Mouse (Mus musculus) liver, embryonic 16.5 days (tissue): ENCODE results near the gene Nufip1. TPM values are rescaled to one million over a fixed set of nuclear protein-coding genes. Genes with fewer than 3 reads are reported as not detected.
A peak's percentile ranks its signal among the peaks of the same experiment; 100 is the strongest.

Source experiments
- ATAC-seq: fragments of 200-750 bp; cut with Nextera tagmentation; 2 replicates; pipeline ENCODE4 v1.8.0; 2017; ENCODE audit warnings: low read depth, mild to moderate bottlenecking, moderate number of reproducible peaks, moderate library complexity
- H3K27ac ChIP-seq: fragments of 300-500 bp; sonication (generic); 2 replicates; pipeline ENCODE4 v1.5.1; 2014; ENCODE audit warnings: mild to moderate bottlenecking, low read length
- H3K27me3 ChIP-seq: fragments of 300-500 bp; sonication (generic); 2 replicates; pipeline ENCODE4 v1.6.1; 2014; ENCODE audit warnings: low read depth, low read length, mixed read lengths; ENCODE audit not compliant: control insufficient read depth, insufficient read depth
- H3K36me3 ChIP-seq: fragments of 300-500 bp; sonication (generic); 2 replicates; pipeline ENCODE4 v1.6.1; 2014; ENCODE audit warnings: mild to moderate bottlenecking; ENCODE audit not compliant: control insufficient read depth, insufficient read depth
- H3K4me1 ChIP-seq: fragments of 300-500 bp; sonication (generic); 2 replicates; pipeline ENCODE4 v1.6.1; 2014; ENCODE audit warnings: low read depth, low read length, mixed read lengths; ENCODE audit not compliant: control insufficient read depth
- H3K4me2 ChIP-seq: fragments of 300-500 bp; sonication (generic); 2 replicates; pipeline ENCODE4 v1.6.1; 2014; ENCODE audit warnings: low read depth, low read length, mixed read lengths
- H3K4me3 ChIP-seq: fragments of 300-500 bp; sonication (generic); 2 replicates; pipeline ENCODE4 v1.5.1; 2014; ENCODE audit warnings: low read depth, mild to moderate bottlenecking, low read length
- H3K9ac ChIP-seq: fragments of 300-500 bp; sonication (generic); 2 replicates; pipeline ENCODE4 v1.6.1; 2014; ENCODE audit warnings: low read depth, low read length
- H3K9me3 ChIP-seq: fragments of 300-500 bp; sonication (generic); replicated peaks from 2 replicates; pipeline ENCODE4 v1.6.1; 2016; ENCODE audit warnings: low read length; ENCODE audit not compliant: control insufficient read depth
- WGBS: fragments of 180-500 bp; shearing (Covaris S2); extraction: QIAGEN DNeasy Blood & Tissue Kit; methylation state at CpG from one replicate; pipeline ENCODE4 v1.1.7; 2014; ENCODE audit not compliant: insufficient replicate concordance; 5-methylcytosine and 5-hydroxymethylcytosine counted together
- polyA plus RNA-seq: library from polyadenylated mRNA; unstranded; fragments of >200 nt; fragmentation: Nextera tagmentation; extraction: Ambion mirVana; gene quantifications from 2 replicates; pipeline ENCODE4 v1.2.1, GENCODE M21; 2015

Nufip1 gene
- polyA plus RNA-seq: 4.3 and 5.0 TPM in 2 replicates

- peak within 1 kb of the TSS; percentile 82 for H3K9ac ChIP-seq
- H3K4me1 ChIP-seq: peaks cover 8% of the 10 kb centered on the region
- H3K4me2 ChIP-seq: peak within 1 kb of the TSS; percentile 67
- H3K9me3 ChIP-seq: no peaks in the 10 kb centered on the region
- peak within 1 kb of the TSS; percentile 96 for H3K4me3 ChIP-seq
- under 1% methylated on average over 69 of the region's 69 CpGs for WGBS
- ATAC-seq: peak; percentile 97
- peak within 1 kb of the TSS; percentile 70 for H3K27ac ChIP-seq
- peaks cover 6% of the 10 kb centered on the region for H3K36me3 ChIP-seq
- H3K27me3 ChIP-seq: no peaks in the 10 kb centered on the region
Measured at GRCm38 (mm10) chr14:76110396-76111221, at the start of gene Nufip1, which contains the start of gene Gpalpp1. Gene Nufip1, plus strand, starts transcription at chr14:76110891. Gene Gpalpp1, minus strand, starts transcription at chr14:76110760.

GRCm38 (mm10) chr14:76067237-76067636 is 43.5 kb upstream of the Nufip1 start:
- no peaks in the 10 kb centered on the region for H3K9me3 ChIP-seq
- ATAC-seq: no peak
- no peak overlapping the region for H3K9ac ChIP-seq
- H3K4me1 ChIP-seq: no peaks in the 10 kb centered on the region
- H3K4me2 ChIP-seq: no peak overlapping the region
- no peaks in the 10 kb centered on the region for H3K27me3 ChIP-seq
- no peak overlapping the region for H3K27ac ChIP-seq
- H3K4me3 ChIP-seq: no peak overlapping the region
- 55% methylated on average over 1 of the region's 1 CpGs for whole genome bisulfite sequencing
- no peaks in the 10 kb centered on the region for H3K36me3 ChIP-seq

GRCm38 (mm10) chr14:76068296-76068695 is 42.4 kb upstream of the Nufip1 start:
- no peak overlapping the region for H3K27ac ChIP-seq
- H3K27me3 ChIP-seq: no peaks in the 10 kb centered on the region
- no peak overlapping the region for H3K4me2 ChIP-seq
- no peak for ATAC-seq
- no peaks in the 10 kb centered on the region for H3K4me1 ChIP-seq
- no peak overlapping the region for H3K9ac ChIP-seq
- 64% methylated on average over 4 of the region's 4 CpGs for WGBS
- no peak overlapping the region for H3K4me3 ChIP-seq
- no peaks in the 10 kb centered on the region for H3K9me3 ChIP-seq
- H3K36me3 ChIP-seq: no peaks in the 10 kb centered on the region

- H3K27me3 ChIP-seq: no peaks in the 10 kb centered on the region
- no peak overlapping the region for H3K27ac ChIP-seq
- no peak for ATAC-seq
- H3K4me3 ChIP-seq: no peak overlapping the region
- no peaks in the 10 kb centered on the region for H3K9me3 ChIP-seq
- H3K9ac ChIP-seq: no peak overlapping the region
- no peaks in the 10 kb centered on the region for H3K4me1 ChIP-seq
- no peak overlapping the region for H3K4me2 ChIP-seq
- WGBS: 60% methylated on average over 4 of the region's 4 CpGs
- H3K36me3 ChIP-seq: no peaks in the 10 kb centered on the region
Measured at GRCm38 (mm10) chr14:76069296-76069695, 41.4 kb upstream of the Nufip1 start.

GRCm38 (mm10) chr14:76072626-76073025 is 38.1 kb upstream of the Nufip1 start:
- Histone ChIP-seq H3K27ac (no peak overlapping the region), H3K4me2 (no peak overlapping the region), H3K4me1 (no peaks in the 10 kb centered on the region), H3K9me3 (no peaks in the 10 kb centered on the region), H3K9ac (no peak overlapping the region), H3K4me3 (no peak overlapping the region), H3K36me3 (no peaks in the 10 kb centered on the region), H3K27me3 (no peaks in the 10 kb centered on the region)
- ATAC-seq: no peak
- 58% methylated on average over 2 of the region's 2 CpGs for WGBS

- Histone ChIP-seq H3K4me1 (no peaks in the 10 kb centered on the region), H3K27me3 (no peaks in the 10 kb centered on the region), H3K36me3 (no peaks in the 10 kb centered on the region), H3K9me3 (no peaks in the 10 kb centered on the region), H3K27ac (no peak overlapping the region), H3K9ac (no peak overlapping the region), H3K4me2 (no peak overlapping the region), H3K4me3 (no peak overlapping the region)
- WGBS: 54% methylated on average over 1 of the region's 1 CpGs
- no peak for ATAC-seq
Measured at GRCm38 (mm10) chr14:76074206-76074605, 36.5 kb upstream of the Nufip1 start.

GRCm38 (mm10) chr14:76075721-76076120 is 35.0 kb upstream of the Nufip1 start:
- Histone ChIP-seq H3K36me3 (no peaks in the 10 kb centered on the region), H3K9me3 (no peaks in the 10 kb centered on the region), H3K27ac (no peak overlapping the region), H3K27me3 (no peaks in the 10 kb centered on the region), H3K4me1 (no peaks in the 10 kb centered on the region), H3K9ac (no peak overlapping the region), H3K4me2 (no peak overlapping the region), H3K4me3 (no peak overlapping the region)
- ATAC-seq: no peak
- WGBS: 54% methylated on average over 4 of the region's 4 CpGs

- H3K4me1 ChIP-seq: no peaks in the 10 kb centered on the region
- 58% methylated on average over 4 of the region's 4 CpGs for WGBS
- no peaks in the 10 kb centered on the region for H3K36me3 ChIP-seq
- H3K4me3 ChIP-seq: no peak overlapping the region
- no peak overlapping the region for H3K4me2 ChIP-seq
- no peaks in the 10 kb centered on the region for H3K27me3 ChIP-seq
- H3K9me3 ChIP-seq: no peaks in the 10 kb centered on the region
- no peak overlapping the region for H3K9ac ChIP-seq
- no peak for ATAC-seq
- no peak overlapping the region for H3K27ac ChIP-seq
Measured at GRCm38 (mm10) chr14:76076602-76077001, 34.1 kb upstream of the Nufip1 start.

- H3K9me3 ChIP-seq: no peaks in the 10 kb centered on the region
- no peak for ATAC-seq
- H3K9ac ChIP-seq: no peak overlapping the region
- no peaks in the 10 kb centered on the region for H3K36me3 ChIP-seq
- 42% methylated on average over 9 of the region's 9 CpGs for WGBS
- no peaks in the 10 kb centered on the region for H3K27me3 ChIP-seq
- H3K4me1 ChIP-seq: no peaks in the 10 kb centered on the region
- no peak overlapping the region for H3K27ac ChIP-seq
- H3K4me2 ChIP-seq: no peak overlapping the region
- no peak overlapping the region for H3K4me3 ChIP-seq
Measured at GRCm38 (mm10) chr14:76077088-76077491, 33.6 kb upstream of the Nufip1 start.
